Mouse (Mus musculus): Measurements from ENCODE around the gene Sec16a.
"Not testable (repeated sequence)": the region's sequence is repeated elsewhere in the genome, so short reads cannot be mapped to it uniquely, and the experiment has no call there.

The Sec16a gene

DNA sequence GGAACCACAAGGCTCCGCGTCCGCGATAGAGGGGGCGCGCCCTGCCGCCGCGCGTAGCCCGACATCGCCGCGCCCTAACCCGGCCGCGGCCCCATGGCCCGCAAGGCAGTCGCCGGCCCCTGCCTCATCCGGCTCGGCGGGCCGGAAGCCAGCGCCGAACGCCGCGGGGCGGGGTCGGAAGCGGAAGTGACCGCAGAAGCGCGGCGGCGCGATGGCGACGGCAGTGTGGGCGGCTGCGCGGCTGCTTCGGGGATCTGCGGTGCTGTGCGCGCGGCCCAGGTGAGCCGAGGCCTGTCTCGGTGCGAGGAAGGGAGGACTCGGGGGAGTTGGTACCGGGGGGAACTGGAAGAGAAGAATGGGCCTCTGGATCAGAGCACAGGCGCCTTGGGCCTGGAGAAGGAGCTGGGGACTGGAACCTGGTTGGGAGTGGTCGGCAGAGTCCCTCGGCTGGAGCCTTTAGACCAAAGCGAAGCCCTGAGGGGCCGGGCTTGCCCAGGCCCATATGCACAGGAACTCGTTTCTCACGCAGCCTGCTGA, 55.8 kb downstream of the Sec16a start, which contains the start of the genes Entr1 and Pmpca:
Gene Entr1, minus strand, starts transcription at position 163 of the 537 bp plus-strand sequence.
Gene Pmpca, plus strand, starts transcription at position 186 of the 537 bp plus-strand sequence.
- DNase-seq (ENCODE audit: low spot score), result peak; percentile 77

- no peak for DNase-seq (ENCODE audit: low spot score)
Measured at GRCm38 (mm10) chr2:26388682-26389153, 56.3 kb downstream of the Sec16a start.

- no peak for DNase-seq (ENCODE audit: low spot score)
Measured at GRCm38 (mm10) chr2:26387713-26388112, 57.3 kb downstream of the Sec16a start.

DNA sequence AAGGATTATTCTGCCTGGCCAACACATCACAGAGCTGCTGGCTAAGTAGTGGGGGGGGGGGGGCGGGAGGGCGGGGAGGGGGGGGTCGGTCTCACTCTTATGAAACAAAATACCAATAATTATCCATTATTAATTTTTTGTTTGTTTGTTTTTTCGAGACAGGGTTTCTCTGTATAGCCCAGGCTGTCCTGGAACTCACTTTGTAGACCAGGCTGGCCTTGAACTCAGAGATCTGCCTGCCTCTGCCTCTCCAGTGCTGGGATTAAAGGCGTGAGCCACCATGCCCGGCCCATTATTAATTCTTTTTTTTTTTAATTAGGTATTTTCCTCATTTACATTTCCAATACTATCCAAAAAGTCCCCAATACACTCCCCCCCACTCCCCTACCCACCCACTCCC, 64.1 kb downstream of the Sec16a start:
- not testable (repeated sequence) for DNase-seq (ENCODE audit: low spot score)

DNA sequence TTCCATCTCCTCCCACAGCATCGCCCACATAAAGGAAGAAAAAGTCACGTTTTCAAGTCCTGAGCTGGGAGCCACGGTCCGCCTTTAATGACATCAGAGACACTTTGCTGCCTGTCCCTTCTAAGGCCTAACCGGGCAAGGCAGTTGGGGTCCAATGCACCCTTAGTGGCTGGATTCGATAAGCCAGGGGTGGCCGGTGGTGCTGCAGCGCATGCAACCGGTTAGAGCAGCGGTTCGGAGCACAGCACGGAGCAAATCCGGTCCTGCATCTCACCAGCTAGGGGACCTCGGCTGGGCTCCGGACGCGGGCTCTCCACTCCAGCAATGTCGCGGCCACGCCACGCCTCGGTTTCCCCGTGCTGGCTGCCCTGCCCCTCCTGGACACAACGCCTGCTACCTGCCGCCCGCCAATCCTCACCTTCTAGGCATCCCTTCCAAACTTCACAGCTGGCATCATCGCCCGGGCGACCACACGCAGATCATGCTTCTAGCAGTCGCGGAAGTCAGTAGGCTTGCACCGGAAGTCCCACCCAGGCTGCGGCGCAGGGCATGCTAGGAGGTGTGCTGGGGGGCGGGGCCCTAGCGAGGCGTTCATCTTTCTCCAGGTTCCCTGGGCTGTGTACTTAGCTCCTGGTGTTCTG, 64.8 kb downstream of the Sec16a start, which contains the start of gene Snapc4:
Gene Snapc4, minus strand, starts transcription at position 523 of the 641 bp plus-strand sequence.
- peak; percentile 60 for DNase-seq (ENCODE audit: low spot score)

- no peak for DNase-seq (ENCODE audit: low spot score)
Measured at GRCm38 (mm10) chr2:26372396-26372795, 72.6 kb downstream of the Sec16a start.

DNA sequence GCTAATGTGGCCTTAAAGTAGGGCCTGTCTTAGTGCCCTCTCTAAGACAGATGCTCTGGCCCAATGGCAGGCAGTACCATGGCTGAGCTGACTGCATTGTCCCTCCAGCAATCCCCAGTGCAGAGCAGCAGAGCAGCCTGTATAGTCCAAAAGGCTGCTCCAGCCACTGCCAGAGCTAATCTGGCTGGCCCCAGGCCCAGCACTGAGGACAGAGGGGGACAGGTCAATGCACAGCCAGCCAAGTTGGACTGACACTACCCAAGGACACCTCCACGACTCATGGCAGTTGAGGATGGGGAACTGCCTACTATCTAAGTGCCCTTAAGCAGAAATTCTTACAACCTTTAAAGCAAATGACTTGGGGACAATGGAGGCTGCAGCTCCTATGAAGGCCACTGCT, 76.4 kb downstream of the Sec16a start:
- DNase-seq (ENCODE audit: low spot score), result no peak

DNA sequence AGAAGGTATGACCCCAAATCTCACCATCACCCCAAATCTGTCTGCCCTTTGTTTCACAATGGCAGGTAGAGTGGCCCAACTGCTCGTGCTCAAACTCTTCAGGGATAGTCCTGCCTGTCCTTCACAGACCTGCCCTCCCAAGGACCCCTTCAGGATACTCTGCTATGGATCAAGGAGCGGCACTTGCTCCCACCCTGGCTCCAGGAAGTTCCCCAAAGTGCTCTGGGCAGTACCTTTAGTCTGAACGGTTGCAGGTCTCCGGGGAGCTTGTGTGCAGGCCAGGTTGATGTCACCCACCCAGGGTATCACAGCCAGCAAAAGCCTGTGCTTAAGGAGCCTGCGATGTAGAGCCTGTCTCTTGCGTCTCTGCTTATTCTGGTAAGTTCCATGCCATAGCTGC, 77.1 kb downstream of the Sec16a start:
- no peak for DNase-seq (ENCODE audit: low spot score)

DNA sequence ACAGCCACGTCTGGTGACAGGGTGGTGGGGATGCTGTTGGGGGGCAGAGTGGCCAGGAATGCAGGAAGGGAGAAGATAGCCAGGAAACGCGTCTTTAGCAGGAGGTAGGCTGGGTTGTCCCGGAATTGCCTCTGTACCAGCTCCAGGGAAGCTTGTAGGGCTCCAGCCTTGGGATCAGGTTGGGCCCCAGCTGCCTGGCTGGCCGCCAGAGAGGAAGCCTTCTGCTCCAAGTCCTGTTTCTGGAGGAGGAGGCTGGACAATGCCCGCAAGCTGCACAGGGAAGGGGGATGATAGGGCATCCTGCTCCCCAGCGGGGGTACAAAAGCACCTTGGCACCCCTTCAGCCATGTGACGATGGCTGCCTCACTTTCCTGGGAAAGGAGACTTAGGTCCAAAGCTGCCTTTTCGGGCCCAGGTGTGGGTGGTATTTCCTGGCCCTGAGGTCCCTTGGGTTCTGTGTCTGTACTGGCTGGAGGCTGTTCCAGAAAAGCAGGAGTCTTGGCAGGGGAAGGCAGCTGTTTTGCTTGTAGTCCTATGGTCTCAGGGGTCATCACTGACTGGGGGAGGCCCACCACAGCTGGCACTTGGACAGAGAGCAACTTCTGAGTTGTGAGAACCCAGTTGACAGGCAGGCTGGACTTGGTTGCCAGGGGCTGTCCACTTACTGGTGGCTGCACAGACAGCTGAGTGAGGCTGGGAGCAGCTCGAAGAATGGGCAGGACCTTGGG, 80.1 kb downstream of the Sec16a start:
- peak; percentile 73 for DNase-seq (ENCODE audit: low spot score)

DNA sequence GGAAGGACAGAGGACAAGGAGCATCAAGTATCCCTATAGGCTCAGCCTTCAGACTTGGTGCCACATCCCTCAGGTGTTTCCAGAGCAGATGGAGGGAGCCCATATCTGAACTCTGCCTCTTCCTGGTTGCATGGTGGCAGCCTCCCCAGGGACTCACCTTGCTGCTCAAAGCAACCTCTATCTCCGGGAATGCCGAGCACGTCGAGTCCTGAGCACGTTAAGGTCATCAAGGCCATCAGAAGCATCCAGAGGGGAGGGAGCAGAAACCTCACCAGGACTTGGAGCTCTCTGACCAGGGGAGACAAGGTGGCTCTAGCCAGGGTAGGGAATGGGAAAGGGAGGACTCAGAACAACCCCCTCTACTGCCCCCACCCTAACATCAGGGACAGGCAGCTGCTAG, 81.5 kb downstream of the Sec16a start:
- no peak for DNase-seq (ENCODE audit: low spot score)

DNA sequence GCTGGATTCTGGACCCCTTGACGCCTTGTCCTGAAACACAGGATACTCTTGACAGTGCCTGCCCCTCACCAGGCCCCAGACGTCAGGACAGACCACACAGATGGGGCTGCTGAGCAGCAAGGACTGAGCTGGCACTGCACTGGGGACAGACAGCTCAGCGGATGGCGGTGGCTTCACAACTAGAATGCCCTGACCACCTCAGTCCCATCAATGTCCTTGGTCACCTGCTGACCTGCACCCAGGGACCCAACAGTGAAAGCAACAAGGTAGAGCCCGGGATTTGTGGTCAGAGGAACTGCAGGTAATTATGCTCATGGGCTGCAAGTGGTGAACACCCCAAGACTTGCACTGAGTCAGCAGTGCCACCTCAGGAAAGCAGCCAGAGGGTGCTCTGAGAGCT, 82.0 kb downstream of the Sec16a start:
- DNase-seq (ENCODE audit: low spot score), result no peak

- DNase-seq (ENCODE audit: low spot score), result no peak
Measured at GRCm38 (mm10) chr2:26360772-26361171, 84.2 kb downstream of the Sec16a start, which contains the start of gene Card9. Gene Card9, minus strand, starts transcription at chr2:26360918.

GRCm38 (mm10) chr2:26359983-26360382, 85.0 kb downstream of the Sec16a start:
- DNase-seq (ENCODE audit: low spot score), result no peak
